Mouse (Mus musculus) hindbrain, embryonic 12.5 days (tissue): ENCODE measurements around the gene Btla. TPM values are rescaled to one million over a fixed set of nuclear protein-coding genes. Genes with fewer than 3 reads are reported as not detected.
A peak's percentile ranks its signal among the peaks of the same experiment; 100 is the strongest.

Experiments used
- ATAC-seq: fragments of 200-750 bp; cut with Nextera tagmentation; 2 replicates; pipeline ENCODE4 v1.8.0; 2017; ENCODE audit warnings: moderate TSS enrichment; ENCODE audit not compliant: low FRiP score
- H3K27ac ChIP-seq: fragments of 300-500 bp; sonication (generic); 2 replicates; pipeline ENCODE4 v1.5.1; 2016; ENCODE audit warnings: mild to moderate bottlenecking
- H3K27me3 ChIP-seq: fragments of 300-500 bp; sonication (generic); 2 replicates; pipeline ENCODE4 v1.6.1; 2016; ENCODE audit warnings: mild to moderate bottlenecking
- H3K36me3 ChIP-seq: fragments of 300-500 bp; sonication (generic); 2 replicates; pipeline ENCODE4 v1.6.1; 2016; ENCODE audit warnings: mild to moderate bottlenecking
- H3K4me1 ChIP-seq: fragments of 300-500 bp; sonication (generic); 2 replicates; pipeline ENCODE4 v1.6.1; 2016
- H3K4me2 ChIP-seq: fragments of 300-500 bp; sonication (generic); replicated peaks from 2 replicates; pipeline ENCODE4 v1.6.1; 2016; ENCODE audit warnings: mild to moderate bottlenecking
- H3K4me3 ChIP-seq: fragments of 300-500 bp; sonication (generic); 2 replicates; pipeline ENCODE4 v1.5.1; 2016; ENCODE audit warnings: mild to moderate bottlenecking
- H3K9ac ChIP-seq: fragments of 300-500 bp; sonication (generic); 2 replicates; pipeline ENCODE4 v1.6.1; 2016; ENCODE audit warnings: mild to moderate bottlenecking, moderate library complexity
- H3K9me3 ChIP-seq: fragments of 300-500 bp; sonication (generic); replicated peaks from 2 replicates; pipeline ENCODE4 v1.6.1; 2016; ENCODE audit warnings: mild to moderate bottlenecking
- WGBS: fragments of 180-500 bp; shearing (Covaris S2); methylation state at CpG from one replicate; pipeline ENCODE4 v1.1.7; 2016; 5-methylcytosine and 5-hydroxymethylcytosine counted together
- polyA plus RNA-seq: library from polyadenylated mRNA; unstranded; fragments of >200 nt; fragmentation: Nextera tagmentation; extraction: Ambion mirVana; gene quantifications from 2 replicates; pipeline ENCODE4 v1.2.1, GENCODE M21; 2016

Gene Btla
- 0.17 and 0.50 TPM in 2 replicates for polyA plus RNA-seq

DNA sequence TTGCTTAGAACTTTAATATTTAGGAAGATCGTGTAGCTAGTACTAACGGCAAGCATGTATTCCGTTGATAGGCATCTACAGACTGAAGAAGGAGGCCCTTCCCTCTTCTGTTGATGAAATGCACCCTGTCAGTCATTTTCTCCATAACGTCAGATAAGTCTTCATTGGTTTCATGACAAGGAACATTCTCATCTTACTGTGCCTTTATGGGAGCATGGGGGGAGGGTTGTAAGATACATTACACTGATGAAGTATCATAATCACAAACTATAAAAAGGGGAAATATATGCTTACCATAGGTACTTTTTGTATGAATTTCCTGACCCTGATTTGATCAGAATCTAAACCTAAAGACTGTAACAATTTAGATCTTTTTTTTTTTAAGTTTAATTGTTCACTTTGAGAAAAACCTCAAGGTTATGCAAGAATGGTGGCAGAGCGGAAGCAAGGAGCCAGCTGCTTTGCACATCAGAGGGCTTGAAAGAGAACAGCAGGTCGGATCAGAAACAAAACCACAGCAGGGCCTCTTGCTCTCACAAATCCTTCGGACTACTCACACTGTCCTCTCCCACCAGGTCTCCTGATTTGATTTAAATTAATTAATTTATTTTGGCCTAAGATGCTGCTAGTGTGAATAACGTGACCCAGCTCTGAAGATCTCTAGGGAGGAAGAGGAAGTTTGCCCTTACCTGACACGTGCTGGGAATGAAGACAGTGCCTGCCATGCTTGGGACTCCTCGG is at the start of gene Btla:
Gene Btla (plus strand): TSS at position 668 of the 741 bp plus-strand sequence.
- WGBS: 38% methylated on average over 10 of the region's 10 CpGs
- no peaks in the 10 kb centered on the region for H3K4me1 ChIP-seq
- H3K4me2 ChIP-seq: no peak within 1 kb of the TSS
- no peak within 1 kb of the TSS for H3K9ac ChIP-seq
- no peaks in the 10 kb centered on the region for H3K36me3 ChIP-seq
- H3K4me3 ChIP-seq: no peak within 1 kb of the TSS
- ATAC-seq: no peak
- no peaks in the 10 kb centered on the region for H3K27me3 ChIP-seq
- H3K27ac ChIP-seq: no peak within 1 kb of the TSS
- H3K9me3 ChIP-seq: no peaks in the 10 kb centered on the region

DNA sequence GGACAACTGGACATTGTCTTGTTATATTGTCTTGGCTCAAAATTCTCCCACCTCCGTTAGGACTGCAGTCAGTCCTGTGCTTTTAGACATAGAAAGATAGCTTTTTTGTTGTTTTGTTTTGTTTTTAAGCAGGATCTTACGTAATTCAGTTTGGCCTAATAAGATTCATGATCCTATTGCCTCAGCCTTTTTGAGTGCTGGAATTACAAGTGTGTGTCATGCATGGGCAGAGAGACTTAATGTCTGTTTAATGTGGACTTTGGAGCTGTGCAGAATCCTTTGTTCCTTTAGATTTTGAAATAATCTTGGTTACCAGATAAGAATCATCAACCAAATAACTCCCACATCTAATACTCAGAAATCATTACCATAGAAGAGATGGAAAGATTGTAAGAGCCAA is 45.6 kb upstream of the Btla start:
- Histone ChIP-seq H3K27me3 (no peaks in the 10 kb centered on the region), H3K27ac (no peak overlapping the region), H3K9me3 (no peaks in the 10 kb centered on the region), H3K9ac (no peak overlapping the region), H3K4me2 (no peak overlapping the region), H3K36me3 (peaks cover 6% of the 10 kb centered on the region), H3K4me1 (no peaks in the 10 kb centered on the region), H3K4me3 (no peak overlapping the region)
- 88% methylated on average over 2 of the region's 2 CpGs for WGBS
- ATAC-seq: no peak

DNA sequence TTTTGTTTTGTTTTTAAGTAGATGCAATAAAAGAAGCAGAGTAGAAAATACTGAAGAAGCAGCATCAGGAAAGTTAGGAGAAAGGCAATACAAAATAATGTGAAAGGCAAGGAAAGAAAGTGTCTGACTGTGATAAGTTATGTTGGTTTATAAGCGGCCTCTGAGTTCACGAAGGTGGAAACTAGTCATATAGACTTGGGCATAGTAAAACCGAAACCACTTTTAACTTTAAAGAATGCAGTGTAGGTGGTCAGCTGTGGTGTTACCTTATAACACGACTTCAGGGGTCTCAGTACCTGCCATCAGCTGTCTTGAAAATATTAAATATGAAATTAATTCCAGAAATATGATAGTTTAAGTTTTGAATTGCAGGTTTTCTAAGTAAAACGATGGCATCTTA is 42.3 kb upstream of the Btla start:
- H3K4me1 ChIP-seq: no peaks in the 10 kb centered on the region
- no peaks in the 10 kb centered on the region for H3K9me3 ChIP-seq
- no peak for ATAC-seq
- 93% methylated on average over 5 of the region's 5 CpGs for WGBS
- no peaks in the 10 kb centered on the region for H3K27me3 ChIP-seq
- no peak overlapping the region for H3K4me3 ChIP-seq
- no peak overlapping the region for H3K4me2 ChIP-seq
- no peak overlapping the region for H3K9ac ChIP-seq
- H3K36me3 ChIP-seq: peaks cover 8% of the 10 kb centered on the region
- no peak overlapping the region for H3K27ac ChIP-seq

DNA sequence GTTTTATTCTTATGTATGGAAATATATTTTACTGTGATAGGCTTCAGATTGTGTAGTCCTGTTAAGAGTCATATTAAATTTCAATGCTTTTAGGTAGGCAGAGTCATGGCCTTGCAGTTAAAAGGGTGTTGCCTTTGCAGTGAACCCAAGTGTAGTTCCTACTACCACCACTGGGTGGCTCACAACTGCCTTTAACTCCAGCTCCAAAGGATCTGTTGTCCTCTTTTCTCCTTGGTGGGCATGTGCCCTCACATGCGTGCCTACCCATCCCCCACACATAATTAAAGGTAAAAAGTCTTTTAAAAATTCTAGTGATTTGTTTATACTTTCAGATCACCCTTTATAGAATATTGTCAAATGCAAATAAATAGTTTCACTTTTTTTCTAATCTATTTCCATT is 31.5 kb upstream of the Btla start:
- 7% methylated on average over 1 of the region's 1 CpGs for WGBS
- Histone ChIP-seq H3K4me1 (no peaks in the 10 kb centered on the region), H3K36me3 (peaks cover 6% of the 10 kb centered on the region; the same call in 1 of the 2 replicates), H3K9ac (no peak overlapping the region), H3K27ac (no peak overlapping the region), H3K27me3 (no peaks in the 10 kb centered on the region), H3K9me3 (no peaks in the 10 kb centered on the region), H3K4me2 (no peak overlapping the region), H3K4me3 (no peak overlapping the region)
- peak; percentile 70 for ATAC-seq

DNA sequence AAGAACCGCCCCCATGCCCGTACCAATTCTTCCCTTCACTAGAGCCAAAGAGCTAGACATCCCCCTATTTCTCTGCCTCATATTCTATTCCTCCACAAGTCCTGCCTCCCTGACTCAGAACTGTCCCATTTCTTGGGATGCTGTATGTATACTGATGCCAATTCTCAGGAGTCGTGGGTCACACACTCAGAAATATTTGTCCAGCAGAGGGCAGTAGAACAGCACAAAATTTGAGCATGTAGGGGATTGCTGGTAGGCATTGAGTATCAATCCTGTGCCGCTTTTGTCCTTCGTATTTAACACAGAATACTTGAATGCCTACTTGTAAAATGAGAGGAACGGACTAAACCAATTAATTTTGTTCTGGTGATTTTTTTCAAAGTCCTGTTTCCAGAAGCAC is 27.3 kb upstream of the Btla start:
- Histone ChIP-seq H3K27ac (no peak overlapping the region), H3K27me3 (no peaks in the 10 kb centered on the region), H3K9me3 (no peaks in the 10 kb centered on the region), H3K4me2 (no peak overlapping the region), H3K9ac (no peak overlapping the region), H3K36me3 (no peaks in the 10 kb centered on the region), H3K4me3 (no peak overlapping the region), H3K4me1 (no peaks in the 10 kb centered on the region)
- WGBS: 33% methylated on average over 6 of the region's 6 CpGs
- ATAC-seq: peak; percentile 88

DNA sequence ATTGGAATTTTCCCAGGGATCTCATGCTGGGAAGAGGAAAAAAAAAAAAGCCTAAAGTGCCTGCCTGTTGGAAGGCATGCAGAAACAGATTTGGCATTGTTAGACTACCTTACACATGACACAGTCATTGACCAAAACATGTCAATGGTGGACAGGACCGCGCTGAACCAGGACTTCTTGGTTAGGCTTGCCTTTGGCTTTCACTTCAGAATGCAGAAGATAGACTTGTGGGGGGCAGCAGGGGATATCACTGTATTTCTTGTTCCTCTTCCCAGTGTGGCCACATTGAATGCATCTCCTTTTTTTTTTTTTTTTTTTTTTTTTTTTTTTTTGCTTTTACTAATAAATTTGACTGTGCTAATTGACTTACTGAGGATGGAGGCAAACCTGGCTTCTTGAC is 22.7 kb upstream of the Btla start:
- no peaks in the 10 kb centered on the region for H3K9me3 ChIP-seq
- no peak for ATAC-seq

DNA sequence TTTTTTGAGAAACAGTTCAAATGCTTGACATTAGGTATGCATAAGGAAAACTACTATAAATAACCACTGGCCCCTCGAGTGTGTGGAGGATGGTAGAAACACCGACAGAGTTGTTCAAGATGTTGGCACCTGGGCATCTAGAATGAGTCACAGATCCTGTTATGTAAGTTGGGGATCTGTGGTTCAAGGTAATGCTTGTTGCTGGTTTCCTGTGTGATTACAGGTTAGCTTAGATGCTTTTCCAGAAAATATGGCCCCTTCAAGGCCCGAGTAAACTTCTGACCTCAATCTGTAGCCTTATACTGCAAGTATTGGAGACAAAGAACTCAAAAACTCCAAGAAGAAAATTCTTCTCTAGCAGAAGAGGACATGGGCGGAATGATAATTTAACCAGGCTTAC is 19.7 kb upstream of the Btla start:
- Histone ChIP-seq H3K9ac (no peak overlapping the region), H3K4me1 (no peaks in the 10 kb centered on the region), H3K27ac (no peak overlapping the region), H3K36me3 (no peaks in the 10 kb centered on the region), H3K4me3 (no peak overlapping the region), H3K9me3 (no peaks in the 10 kb centered on the region), H3K4me2 (no peak overlapping the region), H3K27me3 (no peaks in the 10 kb centered on the region)
- 95% methylated on average over 4 of the region's 4 CpGs for WGBS
- no peak for ATAC-seq

More for the DNA sequence above, 22.7 kb upstream of the Btla start:
- 92% methylated on average over 2 of the region's 2 CpGs for WGBS
- no peaks in the 10 kb centered on the region for H3K27me3 ChIP-seq
- no peak overlapping the region for H3K4me3 ChIP-seq
- H3K27ac ChIP-seq: no peak overlapping the region
- no peaks in the 10 kb centered on the region for H3K36me3 ChIP-seq
- H3K4me1 ChIP-seq: no peaks in the 10 kb centered on the region
- no peak overlapping the region for H3K9ac ChIP-seq
- no peak overlapping the region for H3K4me2 ChIP-seq

DNA sequence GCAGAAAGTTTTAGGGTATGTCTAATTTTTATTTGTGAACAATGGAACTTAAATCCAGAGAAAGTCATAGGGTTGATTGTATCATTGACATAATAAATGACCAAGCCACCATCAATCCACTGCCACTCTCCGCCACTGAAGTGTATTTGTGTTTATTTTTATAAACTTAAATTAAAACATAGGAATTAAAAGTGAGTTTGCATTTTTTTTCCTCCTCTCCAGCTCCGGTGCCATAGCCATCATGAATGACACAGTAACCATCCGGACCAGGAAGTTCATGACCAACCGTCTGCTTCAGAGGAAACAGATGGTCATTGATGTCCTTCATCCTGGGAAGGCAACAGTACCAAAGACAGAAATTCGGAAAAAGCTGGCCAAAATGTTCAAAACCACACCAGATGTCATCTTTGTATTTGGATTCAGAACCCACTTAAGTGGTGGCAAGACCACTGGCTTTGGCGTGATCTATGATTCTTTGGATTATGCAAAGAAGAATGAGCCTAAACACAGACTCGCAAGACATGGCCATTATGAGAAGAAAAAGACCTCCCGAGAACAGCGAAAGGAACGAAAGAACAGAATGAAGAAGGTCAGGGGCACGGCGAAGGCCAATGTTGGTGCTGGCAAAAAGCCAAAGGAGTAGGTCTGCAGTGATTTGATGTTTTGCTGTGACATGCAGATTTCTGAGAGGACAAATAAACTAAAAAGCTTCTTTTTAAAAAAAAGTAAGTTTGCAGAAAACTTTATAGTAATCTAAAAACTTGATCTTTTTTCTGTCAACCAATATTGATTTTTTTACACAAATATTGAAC is 19.1 kb upstream of the Btla start:
- 72% methylated on average over 12 of the region's 12 CpGs for WGBS

DNA sequence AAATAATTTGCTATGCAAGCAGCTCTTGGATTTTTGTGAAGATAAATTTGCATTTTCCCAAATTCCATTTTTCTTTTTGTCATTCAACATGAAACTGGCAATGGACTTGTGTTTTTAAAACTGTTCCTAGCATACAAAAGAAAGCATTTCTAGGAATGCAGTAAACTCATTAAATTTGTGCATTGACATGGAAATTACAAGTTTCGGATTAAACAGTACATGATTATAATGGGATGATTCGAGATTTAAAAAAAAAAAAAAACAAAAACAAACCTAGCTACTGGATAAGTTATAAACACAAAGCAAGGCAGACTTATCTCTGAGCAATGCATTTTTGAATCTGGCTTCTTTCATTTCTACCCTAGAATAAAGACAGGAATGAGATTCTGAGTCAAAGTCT is 2.1 kb upstream of the Btla start:
- Histone ChIP-seq H3K9ac (no peak overlapping the region), H3K4me2 (no peak overlapping the region), H3K27ac (no peak overlapping the region), H3K36me3 (no peaks in the 10 kb centered on the region), H3K4me3 (no peak overlapping the region), H3K9me3 (no peaks in the 10 kb centered on the region), H3K4me1 (no peaks in the 10 kb centered on the region), H3K27me3 (no peaks in the 10 kb centered on the region)
- 73% methylated on average over 2 of the region's 2 CpGs for WGBS
- ATAC-seq: no peak

More for the DNA sequence above, 19.1 kb upstream of the Btla start:
- Histone ChIP-seq H3K36me3 (no peaks in the 10 kb centered on the region), H3K4me2 (no peak overlapping the region), H3K27me3 (no peaks in the 10 kb centered on the region), H3K4me3 (no peak overlapping the region), H3K27ac (no peak overlapping the region), H3K9me3 (no peaks in the 10 kb centered on the region), H3K9ac (no peak overlapping the region), H3K4me1 (no peaks in the 10 kb centered on the region)
- no peak for ATAC-seq

DNA sequence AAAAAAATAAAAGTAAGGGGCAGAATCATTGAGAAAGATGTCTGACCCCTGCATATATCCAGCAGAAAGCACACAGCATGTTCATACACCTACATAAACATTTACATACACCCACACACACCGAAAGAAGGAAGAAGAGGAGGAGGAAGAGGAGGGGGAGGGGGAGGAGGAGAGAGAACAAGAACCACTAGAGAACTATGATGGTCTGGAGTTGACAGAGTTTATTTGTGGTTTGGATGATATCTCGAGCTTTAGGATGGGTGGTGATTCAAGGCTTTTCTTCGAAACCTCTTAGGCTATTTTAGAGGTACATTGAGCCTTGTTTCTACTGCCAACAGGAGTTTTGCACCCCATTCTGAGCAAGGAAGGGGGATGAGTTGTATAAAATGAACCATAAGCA is 1.3 kb upstream of the Btla start:
- no peaks in the 10 kb centered on the region for H3K4me1 ChIP-seq

DNA sequence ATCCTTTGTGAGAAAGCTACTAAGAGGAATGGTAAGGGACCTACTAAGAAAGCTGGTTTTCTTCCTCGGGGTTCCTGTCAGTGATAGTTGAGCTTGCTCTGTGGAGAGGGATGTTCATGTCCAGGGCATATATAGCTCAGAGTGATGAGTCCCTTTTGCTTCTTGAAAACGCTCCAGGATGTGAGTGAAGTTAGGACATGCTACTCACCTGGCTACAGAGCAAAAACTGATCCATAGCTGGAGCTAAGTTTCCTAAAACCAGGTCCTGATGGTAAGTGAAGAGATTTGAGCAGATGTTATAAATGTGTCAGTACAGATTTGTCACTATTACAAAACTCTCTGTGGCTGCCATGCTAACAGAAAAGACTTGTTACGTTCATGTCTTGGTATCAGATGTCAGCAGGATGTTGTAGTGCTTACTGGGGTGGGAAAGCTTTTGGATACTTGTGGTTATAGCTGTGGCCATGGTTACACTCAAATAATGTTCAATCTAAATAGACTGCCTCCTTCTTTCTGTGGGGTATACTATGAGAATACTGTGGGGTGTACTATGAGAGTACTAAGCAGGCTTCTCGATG is 405 bp downstream of the Btla start:
- H3K9me3 ChIP-seq: no peaks in the 10 kb centered on the region
- H3K4me3 ChIP-seq: no peak overlapping the region
- H3K27ac ChIP-seq: no peak overlapping the region
- no peak overlapping the region for H3K9ac ChIP-seq
- H3K27me3 ChIP-seq: no peaks in the 10 kb centered on the region
- H3K4me2 ChIP-seq: no peak overlapping the region
- WGBS: 63% methylated on average over 4 of the region's 4 CpGs
- no peaks in the 10 kb centered on the region for H3K36me3 ChIP-seq
- no peaks in the 10 kb centered on the region for H3K4me1 ChIP-seq
- ATAC-seq: no peak

More for the DNA sequence above, 1.3 kb upstream of the Btla start:
- H3K9me3 ChIP-seq: no peaks in the 10 kb centered on the region
- no peak for ATAC-seq
- H3K36me3 ChIP-seq: no peaks in the 10 kb centered on the region
- H3K4me3 ChIP-seq: no peak overlapping the region
- WGBS: 82% methylated on average over 3 of the region's 3 CpGs
- no peak overlapping the region for H3K27ac ChIP-seq
- H3K9ac ChIP-seq: no peak overlapping the region
- H3K27me3 ChIP-seq: no peaks in the 10 kb centered on the region
- no peak overlapping the region for H3K4me2 ChIP-seq

DNA sequence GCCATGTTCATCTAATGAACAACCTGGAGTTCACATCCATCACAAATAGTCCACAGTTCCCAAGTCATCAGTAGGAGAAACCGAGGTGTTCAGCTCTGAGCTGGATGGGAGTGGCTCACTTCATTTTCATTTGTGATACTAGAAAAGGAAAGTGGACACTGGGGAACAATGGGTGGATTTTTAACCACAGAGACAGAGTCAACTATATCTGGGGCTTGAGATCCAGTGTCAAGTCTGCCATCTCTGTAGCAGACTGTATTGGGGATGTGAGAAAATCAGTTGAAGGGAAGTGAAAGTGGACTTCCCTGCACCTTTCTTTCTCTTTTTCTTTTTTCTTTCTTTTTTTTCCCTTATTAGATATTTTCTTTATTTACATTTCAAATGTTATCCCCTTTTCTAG is 2.9 kb downstream of the Btla start:
- Histone ChIP-seq H3K4me3 (no peak overlapping the region), H3K4me1 (no peaks in the 10 kb centered on the region), H3K9ac (no peak overlapping the region), H3K27me3 (no peaks in the 10 kb centered on the region), H3K4me2 (no peak overlapping the region), H3K36me3 (no peaks in the 10 kb centered on the region), H3K27ac (no peak overlapping the region), H3K9me3 (no peaks in the 10 kb centered on the region)
- no peak for ATAC-seq
- WGBS: 92% methylated on average over 1 of the region's 1 CpGs
